Mouse (Mus musculus) liver, adult 2 months (tissue): ENCODE measurements at regions not wholly inside any gene's neighbourhood (a gene's known extent, or its start where the extent isn't known, plus 50 kb on each side); places are given as distances from the start of the nearest gene placed in this dataset.

Source experiments
- DNase-seq: peaks from one replicate; pipeline ENCODE4 v3.0.0-alpha.2; 2011; ENCODE audit warnings: low read depth, low spot score; ENCODE audit errors: extremely low read depth
- H3K27ac ChIP-seq: fragments of 200-500 bp; replicated peaks from 2 replicates; pipeline ENCODE4 v1.5.1; 2012; ENCODE audit warnings: low read depth, mild to moderate bottlenecking, control low read depth, inconsistent platforms, low read length; ENCODE audit not compliant: insufficient read depth
- H3K27me3 ChIP-seq: fragments of 200-500 bp; 2 replicates; pipeline ENCODE4 v1.6.1; 2012; ENCODE audit warnings: mild to moderate bottlenecking, moderate library complexity, low read length, inconsistent platforms; ENCODE audit not compliant: control insufficient read depth, insufficient read depth
- H3K36me3 ChIP-seq: fragments of 200-500 bp; 2 replicates; pipeline ENCODE4 v1.6.1; 2012; ENCODE audit warnings: low read length, inconsistent platforms; ENCODE audit not compliant: control insufficient read depth, insufficient read depth
- H3K4me1 ChIP-seq: fragments of 200-500 bp; 2 replicates; pipeline ENCODE4 v1.6.1; 2011; ENCODE audit warnings: low read length; ENCODE audit not compliant: control insufficient read depth, insufficient read depth
- H3K4me3 ChIP-seq: fragments of 200-500 bp; 2 replicates; pipeline ENCODE4 v1.5.1; 2011; ENCODE audit warnings: low read depth, mild to moderate bottlenecking, control low read depth, low read length, moderate library complexity; ENCODE audit not compliant: insufficient read depth
- H3K79me2 ChIP-seq: fragments of 200-500 bp; 2 replicates; pipeline ENCODE4 v1.6.1; 2012; ENCODE audit warnings: inconsistent platforms, mild to moderate bottlenecking, low read length, moderate library complexity; ENCODE audit not compliant: control insufficient read depth, insufficient read depth
- H3K9ac ChIP-seq: fragments of 200-500 bp; 2 replicates; pipeline ENCODE4 v1.6.1; 2012; ENCODE audit warnings: low read depth, mild to moderate bottlenecking, control low read depth, inconsistent platforms, low read length
- CTCF ChIP-seq: fragments of 200-500 bp; IDR thresholded peaks from 2 replicates; pipeline ENCODE4 v1.5.1; 2011; ENCODE audit warnings: low read depth, low read length, control low read depth
- POLR2A ChIP-seq: fragments of 200-500 bp; IDR thresholded peaks from 2 replicates; pipeline ENCODE4 v1.6.1; 2011; ENCODE audit warnings: low read length, control low read depth; ENCODE audit not compliant: insufficient read depth; ENCODE audit errors: extremely low read depth
- WGBS: fragments of 180-500 bp; shearing (Covaris S2); methylation state at CpG from one replicate; pipeline ENCODE4 v1.1.7; 2018; 5-methylcytosine and 5-hydroxymethylcytosine counted together

DNA sequence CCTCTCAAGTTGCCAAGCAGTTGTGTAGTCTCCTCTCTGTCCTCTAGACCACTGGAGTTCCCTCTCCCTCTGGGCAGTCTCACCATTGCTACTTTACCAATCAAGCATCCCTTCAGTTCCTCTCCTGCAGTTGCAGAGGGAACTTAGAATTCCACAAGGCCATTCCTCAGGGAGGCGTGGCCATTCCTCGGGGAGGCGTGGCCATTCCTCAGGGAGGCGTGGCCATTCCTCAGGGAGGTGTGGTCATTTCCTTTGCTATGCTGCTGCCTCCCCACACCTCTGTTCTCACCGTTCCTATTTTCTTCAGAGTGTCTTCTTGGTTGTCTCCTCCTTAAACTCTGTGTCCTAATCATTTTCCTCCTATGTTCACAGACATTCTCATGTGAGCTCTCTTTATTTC is 102.8 kb upstream of the Wdr3 start:
- H3K36me3 ChIP-seq = no peaks in the 10 kb centered on the region
- 45% methylated on average over 5 of the region's 5 CpGs for WGBS
- TF ChIP-seq POLR2A (no peak), CTCF (no peak)
- no peak overlapping the region for H3K27ac ChIP-seq
- H3K79me2 ChIP-seq = no peaks in the 10 kb centered on the region
- no peak overlapping the region for H3K9ac ChIP-seq
- DNase-seq = no peak
- H3K4me1 ChIP-seq = no peaks in the 10 kb centered on the region
- no peak overlapping the region for H3K4me3 ChIP-seq
- H3K27me3 ChIP-seq = no peaks in the 10 kb centered on the region
